18 mouse cellular contexts compared by ENCODE assay signal in genomic region chr9:103503586-103504298, GRCm38 (mm10). TPM values are rescaled to one million over a fixed set of nuclear protein-coding genes. Genes with fewer than 3 reads are reported as not detected.
A peak's percentile ranks its signal among the peaks of the same experiment; 100 is the strongest.
DNase-seq lines count a peak whose midpoint lies in the region; ATAC-seq and TF ChIP-seq lines count a peak whose summit lies in the region.
"Had no signal": no experiment of that assay in that cellular context is flagged by ENCODE, and none has a peak within 500 bp of the region (broad histone marks: within the 10 kb centered on the region; RNA-seq: fewer than 3 reads in every experiment).

No protein-coding gene starts in this region.

- H3K27ac ChIP-seq in hindbrain, embryonic 12.5 days = peak overlapping the region; percentile 53
- H3K27ac ChIP-seq in hindbrain, postnatal 0 days = no peak overlapping the region
- peak overlapping the region; percentile 73 for H3K27ac ChIP-seq in midbrain, embryonic 14.5 days (replicated peaks; ENCODE audit: low read depth, low read length)
- no peak overlapping the region for H3K27ac ChIP-seq in midbrain, embryonic 11.5 days (ENCODE audit: low read depth, low read length)
- H3K27ac ChIP-seq in neural tube, embryonic 14.5 days (ENCODE audit: low read depth, low read length) = peak overlapping the region; percentile 55; the same call in 1 of the 2 replicates
- H3K27ac ChIP-seq: gastrocnemius, adult 2 months; limb, embryonic 15.5 days; lung, embryonic 15.5 days; neural tube, embryonic 12.5 days had no signal

- no peak for TF ChIP-seq CTCF in hindbrain, postnatal 0 days (IDR thresholded peaks at IDR 0.05; ENCODE audit: low read depth)

- DNase-seq in hindbrain, postnatal 0 days (ENCODE audit: low spot score) = no peak
- no peak for DNase-seq in midbrain, embryonic 14.5 days
- no peak for DNase-seq in midbrain, embryonic 11.5 days (ENCODE audit: low spot score, missing footprints)
- DNase-seq in ZHBTc4 (ENCODE audit: low read depth, low spot score) = peak; percentile 73
- no peak for DNase-seq in thymus, postnatal 4 days
- DNase-seq in heart, postnatal 4 days = no peak
- DNase-seq: adrenal gland, postnatal 25 days; embryo, embryonic 11 days; gastrocnemius, adult 2 months; right cerebral cortex, adult 18-20 months; thymus, postnatal 36 days had no signal

- WGBS in hindbrain, embryonic 12.5 days = 86% methylated on average over 3 of the region's 3 CpGs
- 89% methylated on average over 3 of the region's 3 CpGs for WGBS in hindbrain, postnatal 0 days
- WGBS in midbrain, embryonic 14.5 days = 93% methylated on average over 3 of the region's 3 CpGs
- WGBS in midbrain, embryonic 11.5 days = 98% methylated on average over 3 of the region's 3 CpGs
- 89% methylated on average over 3 of the region's 3 CpGs for WGBS in neural tube, embryonic 14.5 days

- H3K36me3 ChIP-seq in hindbrain, embryonic 12.5 days = 0 out of 2 replicates have a peak, but pooled peaks cover 7% of the 10 kb centered on the region
- H3K36me3 ChIP-seq in hindbrain, postnatal 0 days (ENCODE audit: insufficient read depth, low read length) = no peaks in the 10 kb centered on the region
- H3K36me3 ChIP-seq in midbrain, embryonic 14.5 days (ENCODE audit: control insufficient read depth, insufficient read depth, low read length) = no peaks in the 10 kb centered on the region
- H3K36me3 ChIP-seq in midbrain, embryonic 11.5 days (ENCODE audit: control insufficient read depth, insufficient read depth, low read length) = no peaks in the 10 kb centered on the region
- no peaks in the 10 kb centered on the region for H3K36me3 ChIP-seq in neural tube, embryonic 14.5 days (ENCODE audit: control insufficient read depth, insufficient read depth, low read length)
- H3K36me3 ChIP-seq: limb, embryonic 15.5 days; lung, embryonic 15.5 days had no signal

- H3K4me2 ChIP-seq in hindbrain, embryonic 12.5 days (replicated peaks) = no peak overlapping the region
- no peak overlapping the region for H3K4me2 ChIP-seq in hindbrain, postnatal 0 days (ENCODE audit: low read depth, low read length)
- no peak overlapping the region for H3K4me2 ChIP-seq in midbrain, embryonic 14.5 days (ENCODE audit: low read length)
- H3K4me2 ChIP-seq in midbrain, embryonic 11.5 days = no peak overlapping the region
- H3K4me2 ChIP-seq in neural tube, embryonic 14.5 days (ENCODE audit: low read depth, low read length) = no peak overlapping the region
- H3K4me2 ChIP-seq: limb, embryonic 15.5 days; lung, embryonic 15.5 days; neural tube, embryonic 12.5 days had no signal

- no peak overlapping the region for H3K9ac ChIP-seq in hindbrain, embryonic 12.5 days
- H3K9ac ChIP-seq in hindbrain, postnatal 0 days (replicated peaks; ENCODE audit: low read length) = no peak overlapping the region
- no peak overlapping the region for H3K9ac ChIP-seq in midbrain, embryonic 14.5 days (replicated peaks; ENCODE audit: low read length)
- no peak overlapping the region for H3K9ac ChIP-seq in midbrain, embryonic 11.5 days (ENCODE audit: low read length)
- no peak overlapping the region for H3K9ac ChIP-seq in neural tube, embryonic 14.5 days (replicated peaks; ENCODE audit: low read depth, low read length)
- H3K9ac ChIP-seq: limb, embryonic 15.5 days; lung, embryonic 15.5 days; neural tube, embryonic 12.5 days had no signal

- H3K9me3 ChIP-seq in hindbrain, embryonic 12.5 days (replicated peaks) = no peaks in the 10 kb centered on the region
- H3K9me3 ChIP-seq in hindbrain, postnatal 0 days (ENCODE audit: low read length) = no peaks in the 10 kb centered on the region
- no peaks in the 10 kb centered on the region for H3K9me3 ChIP-seq in midbrain, embryonic 14.5 days (ENCODE audit: control insufficient read depth, low read length)
- H3K9me3 ChIP-seq in midbrain, embryonic 11.5 days (ENCODE audit: control insufficient read depth, low read length) = no peaks in the 10 kb centered on the region
- H3K9me3 ChIP-seq in neural tube, embryonic 14.5 days (ENCODE audit: control insufficient read depth, low read length) = no peaks in the 10 kb centered on the region
- H3K9me3 ChIP-seq: limb, embryonic 15.5 days; lung, embryonic 15.5 days; neural tube, embryonic 12.5 days had no signal

- H3K4me3 ChIP-seq in hindbrain, embryonic 12.5 days = no peak overlapping the region
- H3K4me3 ChIP-seq in hindbrain, postnatal 0 days (ENCODE audit: low read length) = no peak overlapping the region
- no peak overlapping the region for H3K4me3 ChIP-seq in midbrain, embryonic 14.5 days (replicated peaks; ENCODE audit: low read depth, low read length)
- no peak overlapping the region for H3K4me3 ChIP-seq in midbrain, embryonic 11.5 days (ENCODE audit: low read depth, low read length)
- H3K4me3 ChIP-seq in neural tube, embryonic 14.5 days (ENCODE audit: low read depth, low read length) = no peak overlapping the region
- H3K4me3 ChIP-seq: gastrocnemius, adult 2 months; limb, embryonic 15.5 days; lung, embryonic 15.5 days; neural tube, embryonic 12.5 days had no signal

- H3K4me1 ChIP-seq in hindbrain, embryonic 12.5 days = peaks cover 37% of the 10 kb centered on the region
- peaks cover 19% of the 10 kb centered on the region for H3K4me1 ChIP-seq in hindbrain, postnatal 0 days (ENCODE audit: insufficient read depth, low read length)
- peaks cover 45% of the 10 kb centered on the region for H3K4me1 ChIP-seq in midbrain, embryonic 14.5 days (ENCODE audit: control insufficient read depth, insufficient read depth, low read length)
- peaks cover 25% of the 10 kb centered on the region for H3K4me1 ChIP-seq in midbrain, embryonic 11.5 days (ENCODE audit: control insufficient read depth, insufficient read depth, low read length)
- peaks cover 29% of the 10 kb centered on the region for H3K4me1 ChIP-seq in neural tube, embryonic 14.5 days (ENCODE audit: control insufficient read depth, insufficient read depth, low read length)
- H3K4me1 ChIP-seq: lung, embryonic 15.5 days had no signal

- no peak for ATAC-seq in hindbrain, embryonic 12.5 days (ENCODE audit: low FRiP score)
- no peak for ATAC-seq in hindbrain, postnatal 0 days
- ATAC-seq in midbrain, embryonic 14.5 days (ENCODE audit: low FRiP score, low TSS enrichment) = no peak
- no peak for ATAC-seq in midbrain, embryonic 11.5 days (ENCODE audit: low FRiP score)
- ATAC-seq in neural tube, embryonic 14.5 days (ENCODE audit: low read depth) = no peak
- ATAC-seq: CD4-positive, CD25-positive, alpha-beta regulatory T cell, adult 4 months; intestine, postnatal 0 days had no signal

- H3K27me3 ChIP-seq in hindbrain, embryonic 12.5 days = peaks cover 17% of the 10 kb centered on the region
- no peaks in the 10 kb centered on the region for H3K27me3 ChIP-seq in hindbrain, postnatal 0 days (ENCODE audit: insufficient read depth, low read length)
- H3K27me3 ChIP-seq in midbrain, embryonic 14.5 days (ENCODE audit: control insufficient read depth, insufficient read depth, low read length) = peaks cover 9% of the 10 kb centered on the region; the same call in 1 of the 2 replicates
- peaks cover 2% of the 10 kb centered on the region; the same call in 1 of the 2 replicates for H3K27me3 ChIP-seq in midbrain, embryonic 11.5 days (ENCODE audit: control insufficient read depth, insufficient read depth, low read length)
- no peaks in the 10 kb centered on the region for H3K27me3 ChIP-seq in neural tube, embryonic 14.5 days (ENCODE audit: control insufficient read depth, insufficient read depth, low read length)
- H3K27me3 ChIP-seq: limb, embryonic 15.5 days; lung, embryonic 15.5 days had no signal

RNA-seq across cellular contexts. Expression of gene Bfsp2, which starts 23.5 kb away (rescaled TPM):
- 2.1 and 2.2 TPM in 2 replicates for polyA plus RNA-seq in hindbrain, embryonic 12.5 days (2016; fragmentation: Nextera tagmentation; extraction: Ambion mirVana)
- 1.8 and 4.2 TPM in 2 replicates for total RNA-seq in hindbrain, postnatal 0 days (2014; rRNA removed)
- 7.7 and 8.7 TPM in 2 replicates for polyA plus RNA-seq in hindbrain, postnatal 0 days (2015; fragmentation: Nextera tagmentation; extraction: Ambion mirVana)
- 2.7 and 4.0 TPM in 2 replicates for polyA plus RNA-seq in midbrain, embryonic 14.5 days (2014; fragmentation: Nextera tagmentation; extraction: Ambion mirVana)
- polyA plus RNA-seq in midbrain, embryonic 11.5 days (2014; fragmentation: Nextera tagmentation; extraction: Ambion mirVana) = 1.7 and 2.6 TPM in 2 replicates
- 1.0 and 2.3 TPM in 2 replicates for polyA plus RNA-seq in neural tube, embryonic 14.5 days (2014; fragmentation: Nextera tagmentation; extraction: Ambion mirVana)
- under 1 TPM; 0.38 to 0.88 TPM for total RNA-seq in heart, postnatal 4 days (2021)
- total RNA-seq: adrenal gland, postnatal 25 days had no signal

Comparison
In these comparisons a context has a peak if more than half of its experiments do, and no peak if none do; other contexts are left out.
1. H3K27ac ChIP-seq: peak in hindbrain, embryonic 12.5 days (single experiment), midbrain, embryonic 14.5 days (single experiment) and neural tube, embryonic 14.5 days (single experiment); none in hindbrain, postnatal 0 days (single experiment) and midbrain, embryonic 11.5 days (single experiment).